Mouse (Mus musculus) myocyte (in vitro differentiated cells): Measurements from ENCODE around the gene Suco. TPM values are rescaled to one million over a fixed set of nuclear protein-coding genes. Genes with fewer than 3 reads are reported as not detected.

Experiments used
- H3K27me3 ChIP-seq: one replicate; pipeline ENCODE4 v1.6.1; 2011; ENCODE audit not compliant: control insufficient read depth, insufficient read depth, insufficient read length
- H3K36me3 ChIP-seq: one replicate; pipeline ENCODE4 v1.6.1; 2011; ENCODE audit not compliant: control insufficient read depth, insufficient read depth
- H3K4me2 ChIP-seq: one replicate; pipeline ENCODE4 v1.6.1; 2011; ENCODE audit warnings: low read depth, control low read depth
- H3K4me3 ChIP-seq: one replicate; pipeline ENCODE4 v1.5.1; 2011; ENCODE audit warnings: mild to moderate bottlenecking, control low read depth, moderate library complexity
- H3K79me2 ChIP-seq: one replicate; pipeline ENCODE4 v1.6.1; 2011; ENCODE audit not compliant: control insufficient read depth, insufficient read depth
- H3ac ChIP-seq: one replicate; pipeline ENCODE4 v1.6.1; 2011; ENCODE audit not compliant: control insufficient read depth, insufficient read length
- CEBPB ChIP-seq: IDR thresholded peaks from 2 replicates; pipeline ENCODE4 v1.6.1; 2011; ENCODE audit warnings: mild to moderate bottlenecking, moderate library complexity; ENCODE audit not compliant: poor library complexity, insufficient read depth, severe bottlenecking
- E2F4 ChIP-seq: IDR thresholded peaks from one replicate; pipeline ENCODE4 v1.6.1; 2011; ENCODE audit warnings: mild to moderate bottlenecking, control low read depth, moderate library complexity; ENCODE audit not compliant: insufficient read depth
- MAX ChIP-seq: IDR thresholded peaks from one replicate; pipeline ENCODE4 v1.6.1; 2011; ENCODE audit warnings: low read depth, mild to moderate bottlenecking, control low read depth
- MYOD1 ChIP-seq, 3 experiments: IDR thresholded peaks; one replicate each; pipeline ENCODE4 v1.6.1; 2011; ENCODE audit warnings: control low read depth in 2 of 3, low read depth in 2 of 3, mild to moderate bottlenecking in 2 of 3, moderate library complexity in 1 of 3; ENCODE audit not compliant: insufficient read length in 2 of 3, control insufficient read depth in 1 of 3
- MYOG ChIP-seq, 3 experiments: IDR thresholded peaks; one replicate each; pipeline ENCODE4 v1.6.1; 2011; ENCODE audit warnings: control low read depth in 2 of 3, low read depth in 2 of 3, mild to moderate bottlenecking in 2 of 3; ENCODE audit not compliant: insufficient read length in 2 of 3, control insufficient read depth in 1 of 3, insufficient read depth in 1 of 3
- POLR2A ChIP-seq: IDR thresholded peaks from one replicate; pipeline ENCODE4 v1.6.1; 2011; ENCODE audit warnings: low read depth, mild to moderate bottlenecking, control low read depth, moderate library complexity; ENCODE audit not compliant: insufficient read length
- POLR2AphosphoS2 ChIP-seq: IDR thresholded peaks from one replicate; pipeline ENCODE4 v1.6.1; 2011; ENCODE audit warnings: low read depth, control low read depth; ENCODE audit not compliant: insufficient read length
- REST ChIP-seq: IDR thresholded peaks from one replicate; pipeline ENCODE4 v1.6.1; 2011; ENCODE audit warnings: mild to moderate bottlenecking, control low read depth, moderate library complexity; ENCODE audit not compliant: insufficient read depth, insufficient read length
- SRF ChIP-seq: IDR thresholded peaks from one replicate; pipeline ENCODE4 v1.6.1; 2011; ENCODE audit warnings: low read depth; ENCODE audit not compliant: control insufficient read depth, insufficient read length
- TCF12 ChIP-seq: IDR thresholded peaks from one replicate; pipeline ENCODE4 v1.6.1; 2011; ENCODE audit warnings: mild to moderate bottlenecking, control low read depth; ENCODE audit not compliant: poor library complexity, insufficient read depth, severe bottlenecking
- TCF3 ChIP-seq: IDR thresholded peaks from one replicate; pipeline ENCODE4 v1.6.1; 2011; ENCODE audit warnings: low read depth, control low read depth; ENCODE audit not compliant: insufficient read length
- USF1 ChIP-seq: IDR thresholded peaks from one replicate; pipeline ENCODE4 v1.6.1; 2011; ENCODE audit warnings: low read depth, mild to moderate bottlenecking, control low read depth, moderate library complexity
- polyA plus RNA-seq: library from polyadenylated mRNA; unstranded; fragments of >200 nt; fragmentation: generic; extraction: Trizol; gene quantifications from one replicate; pipeline ENCODE4 v1.2.1, GENCODE M21; 2012; ENCODE audit warnings: missing spikeins

Suco gene
- polyA plus RNA-seq, 1 experiment, result 3.9 TPM

DNA sequence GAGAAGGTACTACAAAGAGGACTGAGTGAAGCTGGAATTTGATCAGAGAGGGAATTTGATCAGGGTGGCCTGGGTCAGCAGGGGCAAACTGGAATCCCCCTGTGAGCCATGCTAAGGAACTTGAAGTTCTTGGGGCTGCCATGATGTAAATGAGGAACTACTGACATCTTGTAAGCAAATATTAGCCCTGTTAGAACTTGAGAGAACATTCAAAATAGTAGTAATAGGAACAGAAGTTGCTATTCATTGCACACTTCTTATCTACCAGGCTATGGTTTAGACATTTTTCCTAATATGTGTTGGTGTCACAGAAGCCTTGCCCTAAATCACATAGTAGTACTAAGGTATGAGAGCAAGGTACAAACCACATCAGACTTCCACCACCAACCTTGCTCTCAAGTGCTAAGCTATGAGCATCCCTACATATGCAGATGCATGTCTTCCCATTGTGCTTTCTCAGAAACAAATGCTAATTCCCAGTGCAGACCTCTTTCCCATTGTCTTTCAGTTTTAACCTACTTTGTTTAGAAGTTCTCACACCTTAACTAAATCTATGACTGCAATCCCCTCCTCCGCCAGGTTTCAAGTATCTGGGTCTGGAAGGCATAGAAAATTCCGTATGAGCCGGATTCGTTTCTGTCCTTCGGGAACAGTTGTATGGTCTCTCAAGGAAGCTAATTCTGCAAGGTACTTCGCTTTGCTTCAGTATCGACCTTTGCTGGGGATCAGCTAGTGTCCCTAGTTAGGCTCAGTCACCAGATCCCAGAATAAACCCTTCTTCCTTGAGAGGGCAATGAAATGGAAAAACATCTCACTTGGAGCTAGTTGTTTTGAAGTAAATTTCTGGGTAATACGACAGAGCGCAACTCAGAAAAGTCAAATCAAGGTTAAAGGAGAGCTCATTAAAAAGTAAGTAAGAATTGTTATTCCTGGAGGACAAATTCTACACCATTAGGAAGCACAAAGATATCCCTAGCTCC is 44.3 kb upstream of the Suco start:
- no peaks in the 10 kb centered on the region for H3K79me2 ChIP-seq
- H3K27me3 ChIP-seq, result peaks cover 12% of the 10 kb centered on the region
- no peaks in the 10 kb centered on the region for H3K36me3 ChIP-seq
- no peak overlapping the region for H3ac ChIP-seq
- no peak overlapping the region for H3K4me2 ChIP-seq
- H3K4me3 ChIP-seq, result no peak overlapping the region
- TF ChIP-seq MYOG (IDR thresholded peaks at IDR 0.05; ENCODE audit: control insufficient read depth in 1 of 3, insufficient read depth in 1 of 3, insufficient read length in 2 of 3, low read depth in 2 of 3), result no peak
- TF ChIP-seq TCF3, result no peak
- no peak for TF ChIP-seq POLR2A
- no peak for TF ChIP-seq CEBPB
- no peak for TF ChIP-seq REST
- no peak for TF ChIP-seq MAX
- TF ChIP-seq POLR2AphosphoS2, result no peak
- TF ChIP-seq USF1, result no peak
- TF ChIP-seq SRF, result no peak
- TF ChIP-seq TCF12, result no peak
- TF ChIP-seq MYOD1 (IDR thresholded peaks at IDR 0.05; ENCODE audit: control insufficient read depth in 1 of 3, insufficient read length in 2 of 3, low read depth in 2 of 3), result no peak
- no peak for TF ChIP-seq E2F4

DNA sequence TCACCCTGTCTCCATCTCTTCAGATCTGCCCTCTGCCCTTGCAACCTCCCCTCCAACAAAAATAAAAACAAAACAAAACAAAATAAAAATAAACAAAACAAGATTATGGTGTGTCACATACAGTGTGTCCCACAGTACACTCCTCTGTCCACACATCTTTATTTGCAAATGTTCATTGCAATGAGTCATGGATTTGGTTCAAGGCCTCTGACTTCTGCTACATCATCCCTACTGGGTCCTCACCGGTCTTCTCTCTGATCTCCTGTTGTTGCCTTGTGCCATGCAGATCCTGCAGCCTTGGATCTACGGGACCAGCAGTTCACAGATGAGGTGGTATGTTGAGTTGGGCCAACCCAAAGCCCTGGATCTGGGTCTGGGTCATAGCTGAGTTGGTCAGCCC is 43.1 kb upstream of the Suco start:
- Histone ChIP-seq H3ac (no peak overlapping the region), H3K4me2 (no peak overlapping the region), H3K36me3 (no peaks in the 10 kb centered on the region), H3K4me3 (no peak overlapping the region), H3K79me2 (no peaks in the 10 kb centered on the region), H3K27me3 (peaks cover 12% of the 10 kb centered on the region)
- TF ChIP-seq TCF12 (no peak), POLR2AphosphoS2 (no peak), USF1 (no peak), MAX (no peak), CEBPB (no peak), REST (no peak)

DNA sequence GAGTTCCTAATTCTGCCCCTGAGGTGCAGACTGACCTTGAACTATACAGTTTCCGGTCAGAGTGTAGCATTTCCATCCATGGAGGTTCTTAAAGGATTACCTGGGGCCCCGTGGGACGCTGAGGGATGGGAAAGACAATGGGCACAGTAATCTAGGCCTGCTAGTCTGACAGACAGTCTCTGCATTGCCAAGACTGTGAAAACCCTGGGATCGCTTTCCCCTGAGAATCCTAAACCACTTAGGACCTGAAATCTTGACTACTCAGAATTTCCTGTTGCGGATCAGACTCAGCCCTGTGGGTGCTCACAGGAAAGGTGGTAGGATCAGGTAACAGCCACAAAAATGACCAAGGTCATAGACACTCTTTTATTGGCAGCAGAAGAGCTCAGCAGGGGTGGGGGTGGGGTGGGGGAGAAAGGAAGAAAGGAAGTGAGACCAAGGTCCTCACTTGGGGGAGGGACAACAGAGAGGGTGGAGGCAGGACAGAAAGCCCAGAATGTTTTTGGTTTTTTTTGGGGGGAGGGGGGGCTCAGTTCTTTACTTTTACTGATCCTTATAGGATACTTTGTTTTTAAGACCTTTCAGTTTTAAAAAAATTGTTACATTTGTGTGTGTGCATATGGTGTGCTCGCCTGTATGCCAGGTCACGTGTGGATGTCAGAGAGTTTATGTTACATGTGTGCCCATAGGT is 42.3 kb upstream of the Suco start:
- Histone ChIP-seq H3K27me3 (peaks cover 16% of the 10 kb centered on the region), H3ac (no peak overlapping the region), H3K4me3 (no peak overlapping the region), H3K4me2 (no peak overlapping the region), H3K79me2 (no peaks in the 10 kb centered on the region), H3K36me3 (no peaks in the 10 kb centered on the region)
- TF ChIP-seq USF1 (no peak), TCF12 (no peak), E2F4 (no peak), REST (no peak), TCF3 (no peak), MYOD1 (IDR thresholded peaks at IDR 0.05; ENCODE audit: control insufficient read depth in 1 of 3, insufficient read length in 2 of 3, low read depth in 2 of 3) (no peak), SRF (no peak), CEBPB (no peak), MYOG (IDR thresholded peaks at IDR 0.05; ENCODE audit: control insufficient read depth in 1 of 3, insufficient read depth in 1 of 3, insufficient read length in 2 of 3, low read depth in 2 of 3) (no peak), MAX (no peak), POLR2A (no peak), POLR2AphosphoS2 (no peak)

DNA sequence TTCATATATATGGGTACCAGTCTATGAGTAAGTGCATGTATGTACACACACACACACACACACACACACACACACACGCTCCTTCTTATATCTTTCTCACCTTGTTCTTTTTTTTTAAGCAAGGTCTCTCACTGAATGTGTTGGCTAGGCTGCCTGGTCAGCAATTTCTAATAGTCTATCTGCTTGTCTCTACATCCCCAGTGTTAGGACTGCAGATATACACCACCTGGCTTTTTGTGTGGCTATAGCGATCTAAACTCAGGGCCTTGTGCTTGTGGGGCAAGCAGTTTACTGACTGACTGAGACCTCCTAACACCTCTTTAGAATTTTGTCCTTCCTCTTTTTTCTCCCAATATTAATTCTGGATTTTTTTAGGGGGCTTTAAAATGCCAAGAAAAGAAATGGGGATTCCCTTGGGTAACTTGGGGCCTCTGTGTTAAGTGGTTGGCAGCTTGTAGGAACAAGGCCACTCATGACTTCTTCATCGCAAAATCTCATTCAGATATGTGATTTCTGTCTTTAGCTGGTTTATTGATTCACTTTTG is 41.5 kb upstream of the Suco start:
- Histone ChIP-seq H3K4me2 (no peak overlapping the region), H3K4me3 (no peak overlapping the region), H3K27me3 (peaks cover 10% of the 10 kb centered on the region), H3K36me3 (no peaks in the 10 kb centered on the region), H3ac (no peak overlapping the region), H3K79me2 (no peaks in the 10 kb centered on the region)
- no peak for TF ChIP-seq POLR2AphosphoS2
- TF ChIP-seq REST, result no peak
- no peak for TF ChIP-seq MAX
- TF ChIP-seq USF1, result no peak
- no peak for TF ChIP-seq POLR2A
